Mouse (Mus musculus) limb, embryonic 13.5 days (tissue): ENCODE measurements around the gene Flrt1. TPM values are rescaled to one million over a fixed set of nuclear protein-coding genes. Genes with fewer than 3 reads are reported as not detected.
"Not testable (repeated sequence)": the region's sequence is repeated elsewhere in the genome, so short reads cannot be mapped to it uniquely, and the experiment has no call there.

ENCODE experiments used
- ATAC-seq: fragments of 200-750 bp; cut with Nextera tagmentation; 2 replicates; pipeline ENCODE4 v1.8.0; 2017; ENCODE audit warnings: low read depth, moderate number of reproducible peaks, moderate TSS enrichment; ENCODE audit not compliant: low FRiP score
- H3K27ac ChIP-seq: fragments of 300-500 bp; sonication (generic); 2 replicates; pipeline ENCODE4 v1.5.1; 2015; ENCODE audit warnings: inconsistent platforms, mild to moderate bottlenecking, moderate library complexity
- H3K27me3 ChIP-seq: fragments of 300-500 bp; sonication (generic); 2 replicates; pipeline ENCODE4 v1.6.1; 2015; ENCODE audit warnings: mild to moderate bottlenecking, inconsistent platforms
- H3K36me3 ChIP-seq: fragments of 300-500 bp; sonication (generic); 2 replicates; pipeline ENCODE4 v1.6.1; 2015; ENCODE audit warnings: inconsistent platforms, mild to moderate bottlenecking, moderate library complexity
- H3K4me1 ChIP-seq: fragments of 300-500 bp; sonication (generic); 2 replicates; pipeline ENCODE4 v1.6.1; 2015; ENCODE audit warnings: inconsistent platforms
- H3K4me2 ChIP-seq: fragments of 300-500 bp; sonication (generic); replicated peaks from 2 replicates; pipeline ENCODE4 v1.6.1; 2015; ENCODE audit warnings: inconsistent platforms, mild to moderate bottlenecking, moderate library complexity
- H3K4me3 ChIP-seq: fragments of 300-500 bp; sonication (generic); 2 replicates; pipeline ENCODE4 v1.5.1; 2015; ENCODE audit warnings: moderate library complexity, mild to moderate bottlenecking, inconsistent platforms
- H3K9ac ChIP-seq: fragments of 300-500 bp; sonication (generic); 2 replicates; pipeline ENCODE4 v1.6.1; 2015; ENCODE audit warnings: mild to moderate bottlenecking, inconsistent platforms
- H3K9me3 ChIP-seq: fragments of 300-500 bp; sonication (generic); 2 replicates; pipeline ENCODE4 v1.6.1; 2016; ENCODE audit warnings: inconsistent platforms
- WGBS: fragments of 180-500 bp; shearing (Covaris S2); methylation state at CpG from one replicate; pipeline ENCODE4 v1.1.7; 2015; 5-methylcytosine and 5-hydroxymethylcytosine counted together
- polyA plus RNA-seq: library from polyadenylated mRNA; unstranded; fragments of >200 nt; fragmentation: Nextera tagmentation; extraction: Ambion mirVana; gene quantifications from 2 replicates; pipeline ENCODE4 v1.2.1, GENCODE M21; 2015

Flrt1 gene
- polyA plus RNA-seq, 1 experiment from 2014 or later: 8.1 TPM

DNA sequence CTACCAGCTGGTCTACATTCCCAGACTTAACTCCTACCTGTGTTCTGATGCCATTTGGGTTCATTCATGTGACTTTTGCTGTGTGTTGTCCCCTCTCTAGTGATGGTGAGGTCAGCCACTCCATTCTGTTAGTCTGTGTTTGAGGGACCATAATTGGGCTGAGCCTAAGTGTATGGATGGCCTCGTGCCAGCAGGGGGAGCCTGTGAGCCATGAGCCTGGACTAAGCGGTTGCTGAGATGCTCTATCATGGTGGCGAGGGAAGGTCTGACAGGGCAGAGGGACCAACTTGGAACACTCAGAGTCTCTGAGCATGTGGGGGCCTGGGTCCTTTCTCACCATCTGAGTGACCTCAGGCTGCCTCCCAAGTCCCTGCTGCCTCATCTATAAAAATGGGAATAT, 41.0 kb downstream of the Flrt1 start:
- no peak overlapping the region for H3K27ac ChIP-seq
- WGBS: 2% methylated on average over 3 of the region's 3 CpGs
- H3K4me3 ChIP-seq: no peak overlapping the region
- no peak overlapping the region for H3K9ac ChIP-seq
- peaks cover 24% of the 10 kb centered on the region for H3K27me3 ChIP-seq
- no peaks in the 10 kb centered on the region for H3K9me3 ChIP-seq
- ATAC-seq: peak; percentile 26; the same call in 1 of the 2 replicates
- H3K4me2 ChIP-seq: no peak overlapping the region
- H3K4me1 ChIP-seq: peaks cover 39% of the 10 kb centered on the region
- no peaks in the 10 kb centered on the region for H3K36me3 ChIP-seq

DNA sequence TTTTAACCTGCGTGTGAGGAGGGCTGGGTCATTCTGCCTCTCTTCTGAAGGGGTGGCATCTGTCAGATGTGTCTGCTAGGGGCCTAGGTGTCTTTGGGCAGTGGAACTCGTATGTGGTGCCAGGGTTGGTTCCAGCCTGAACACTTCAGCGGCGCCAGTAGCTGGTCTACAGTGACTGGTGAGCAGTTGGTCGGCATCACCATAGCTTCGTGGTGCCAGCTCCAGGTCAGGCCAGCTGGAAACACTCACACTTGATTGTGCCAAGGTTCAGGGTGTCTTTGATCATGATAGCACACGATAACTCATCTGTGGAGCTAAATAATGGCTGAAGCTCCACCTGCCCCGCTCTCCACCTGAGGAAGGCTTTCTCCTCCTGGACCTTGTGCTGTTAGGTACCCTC, 42.6 kb downstream of the Flrt1 start:
- Histone ChIP-seq H3K9ac (no peak overlapping the region), H3K4me3 (no peak overlapping the region), H3K27me3 (peaks cover 22% of the 10 kb centered on the region), H3K4me1 (peaks cover 30% of the 10 kb centered on the region), H3K9me3 (no peaks in the 10 kb centered on the region), H3K4me2 (no peak overlapping the region), H3K36me3 (no peaks in the 10 kb centered on the region), H3K27ac (no peak overlapping the region)
- WGBS: 89% methylated on average over 8 of the region's 8 CpGs
- no peak for ATAC-seq

GRCm38 (mm10) chr19:7062110-7062509, 43.4 kb downstream of the Flrt1 start:
- ATAC-seq: no peak
- Histone ChIP-seq H3K27me3 (peaks cover 17% of the 10 kb centered on the region), H3K4me2 (no peak overlapping the region), H3K27ac (no peak overlapping the region), H3K36me3 (no peaks in the 10 kb centered on the region), H3K9ac (no peak overlapping the region), H3K4me3 (no peak overlapping the region), H3K4me1 (peaks cover 30% of the 10 kb centered on the region), H3K9me3 (no peaks in the 10 kb centered on the region)
- 88% methylated on average over 5 of the region's 5 CpGs for WGBS

- H3K9me3 ChIP-seq: no peaks in the 10 kb centered on the region
- H3K27me3 ChIP-seq: peaks cover 23% of the 10 kb centered on the region
- peak overlapping the region; percentile 48; the same call in 1 of the 2 replicates for H3K9ac ChIP-seq
- WGBS: 63% methylated on average over 6 of the region's 6 CpGs
- no peak for ATAC-seq
- H3K4me3 ChIP-seq: no peak overlapping the region
- H3K4me2 ChIP-seq: peak overlapping the region; percentile 100
- H3K36me3 ChIP-seq: no peaks in the 10 kb centered on the region
- no peak overlapping the region for H3K27ac ChIP-seq
- H3K4me1 ChIP-seq: peaks cover 26% of the 10 kb centered on the region
These were observed 47.0 kb downstream of the Flrt1 start for GRCm38 (mm10) chr19:7058541-7058940.

GRCm38 (mm10) chr19:7057722-7058207, 47.8 kb downstream of the Flrt1 start:
- H3K4me2 ChIP-seq: peak overlapping the region; percentile 100
- H3K4me1 ChIP-seq: peaks cover 26% of the 10 kb centered on the region
- H3K9ac ChIP-seq: peak overlapping the region; percentile 48; the same call in 1 of the 2 replicates
- no peak overlapping the region for H3K27ac ChIP-seq
- peak overlapping the region; percentile 72 for H3K4me3 ChIP-seq
- 0% methylated on average over 15 of the region's 15 CpGs for whole genome bisulfite sequencing
- peaks cover 23% of the 10 kb centered on the region for H3K27me3 ChIP-seq
- H3K9me3 ChIP-seq: no peaks in the 10 kb centered on the region
- peak; percentile 76 for ATAC-seq
- no peaks in the 10 kb centered on the region for H3K36me3 ChIP-seq

DNA sequence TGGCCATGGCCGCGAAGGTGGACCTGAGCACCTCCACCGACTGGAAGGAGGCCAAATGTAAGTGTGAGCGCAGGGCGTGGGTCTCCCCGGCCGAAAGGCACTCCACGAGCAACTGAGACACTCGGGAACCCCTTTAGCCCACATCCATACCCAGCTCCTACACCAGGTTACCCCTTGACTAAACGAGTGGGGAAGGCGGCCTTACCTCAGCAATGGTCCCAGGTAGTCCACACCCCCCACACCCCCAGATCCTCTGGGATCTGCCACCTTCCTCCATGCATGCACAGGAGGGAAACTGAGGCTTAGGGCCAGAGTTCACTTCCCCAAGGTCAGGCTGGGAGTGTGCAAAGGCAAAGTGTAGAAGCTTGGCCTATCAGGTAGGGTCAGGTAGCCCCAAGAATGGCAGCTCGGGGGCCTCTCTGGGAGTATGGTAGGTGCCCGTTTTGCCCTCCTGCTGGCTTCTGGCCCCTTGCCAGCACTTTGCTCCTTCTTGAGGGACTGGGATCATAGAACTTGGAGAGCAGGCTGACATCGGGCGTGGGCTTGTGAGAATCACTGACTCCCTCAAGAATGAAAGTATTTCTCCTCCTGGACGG, 48.3 kb downstream of the Flrt1 start:
- H3K27me3 ChIP-seq: peaks cover 23% of the 10 kb centered on the region
- no peaks in the 10 kb centered on the region for H3K9me3 ChIP-seq
- H3K36me3 ChIP-seq: no peaks in the 10 kb centered on the region
- peaks cover 26% of the 10 kb centered on the region for H3K4me1 ChIP-seq
- peak overlapping the region; percentile 100 for H3K4me2 ChIP-seq
- H3K27ac ChIP-seq: peak overlapping the region; percentile 48; the same call in 1 of the 2 replicates
- peak overlapping the region; percentile 75 for H3K9ac ChIP-seq
- peak overlapping the region; percentile 72 for H3K4me3 ChIP-seq
- 1% methylated on average over 16 of the region's 16 CpGs for WGBS
- ATAC-seq: peak; percentile 20

- Histone ChIP-seq H3K4me2 (peak within 1 kb of the TSS; percentile 100), H3K9ac (peak within 1 kb of the TSS; percentile 75), H3K4me1 (peaks cover 26% of the 10 kb centered on the region), H3K27me3 (peaks cover 23% of the 10 kb centered on the region), H3K27ac (peak within 1 kb of the TSS; percentile 48; the same call in 1 of the 2 replicates), H3K36me3 (no peaks in the 10 kb centered on the region), H3K9me3 (no peaks in the 10 kb centered on the region), H3K4me3 (peak within 1 kb of the TSS; percentile 72)
- WGBS: 1% methylated on average over 72 of the region's 72 CpGs
- peak; percentile 78 for ATAC-seq
These were observed 49.1 kb downstream of the Flrt1 start, which contains the start of gene Macrod1 for GRCm38 (mm10) chr19:7056248-7057087. TSS of gene Macrod1 (plus strand) at chr19:7056810.

GRCm38 (mm10) chr19:7055173-7055572, 50.4 kb downstream of the Flrt1 start:
- Histone ChIP-seq H3K4me1 (peaks cover 26% of the 10 kb centered on the region), H3K9ac (no peak overlapping the region), H3K9me3 (no peaks in the 10 kb centered on the region), H3K27ac (no peak overlapping the region), H3K27me3 (peaks cover 23% of the 10 kb centered on the region), H3K4me3 (no peak overlapping the region), H3K4me2 (no peak overlapping the region), H3K36me3 (no peaks in the 10 kb centered on the region)
- 33% methylated on average over 3 of the region's 3 CpGs for WGBS
- ATAC-seq: no peak

- no peak overlapping the region for H3K4me2 ChIP-seq
- peaks cover 26% of the 10 kb centered on the region for H3K4me1 ChIP-seq
- 0 out of 2 replicates have a peak overlapping the region, but pooled peaks have one; percentile 8 for H3K9ac ChIP-seq
- H3K27me3 ChIP-seq: peaks cover 21% of the 10 kb centered on the region
- ATAC-seq: no peak
- H3K9me3 ChIP-seq: no peaks in the 10 kb centered on the region
- WGBS: 57% methylated on average over 10 of the region's 10 CpGs
- H3K4me3 ChIP-seq: no peak overlapping the region
- no peak overlapping the region for H3K27ac ChIP-seq
- no peaks in the 10 kb centered on the region for H3K36me3 ChIP-seq
These were observed 50.8 kb downstream of the Flrt1 start for GRCm38 (mm10) chr19:7054772-7055171.

DNA sequence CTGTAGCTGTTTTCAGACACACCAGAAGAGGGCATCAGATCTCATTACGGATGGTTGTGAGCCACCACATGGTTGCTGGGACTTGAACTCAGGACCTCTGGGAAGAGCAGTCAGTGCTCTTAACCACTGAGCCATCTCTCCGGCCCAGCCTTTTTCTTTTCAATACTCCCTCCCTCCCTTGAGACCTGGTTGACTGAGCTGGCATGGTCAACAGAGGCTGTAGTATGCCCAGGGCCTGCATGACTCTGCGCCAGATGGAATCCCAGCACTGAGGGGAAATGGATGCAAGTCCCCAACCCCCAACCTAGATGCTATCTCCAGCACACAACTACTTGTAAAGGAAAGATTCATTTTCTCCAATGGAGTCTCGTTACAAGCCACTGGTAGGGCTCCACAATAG, 52.1 kb downstream of the Flrt1 start:
- H3K4me3 ChIP-seq, ATAC-seq, H3K4me2 ChIP-seq, H3K27ac ChIP-seq, H3K36me3 ChIP-seq, H3K9me3 ChIP-seq, H3K9ac ChIP-seq: not testable (repeated sequence)
- WGBS: 82% methylated on average over 4 of the region's 4 CpGs
- Histone ChIP-seq H3K4me1 (peaks cover 24% of the 10 kb centered on the region), H3K27me3 (peaks cover 14% of the 10 kb centered on the region)

DNA sequence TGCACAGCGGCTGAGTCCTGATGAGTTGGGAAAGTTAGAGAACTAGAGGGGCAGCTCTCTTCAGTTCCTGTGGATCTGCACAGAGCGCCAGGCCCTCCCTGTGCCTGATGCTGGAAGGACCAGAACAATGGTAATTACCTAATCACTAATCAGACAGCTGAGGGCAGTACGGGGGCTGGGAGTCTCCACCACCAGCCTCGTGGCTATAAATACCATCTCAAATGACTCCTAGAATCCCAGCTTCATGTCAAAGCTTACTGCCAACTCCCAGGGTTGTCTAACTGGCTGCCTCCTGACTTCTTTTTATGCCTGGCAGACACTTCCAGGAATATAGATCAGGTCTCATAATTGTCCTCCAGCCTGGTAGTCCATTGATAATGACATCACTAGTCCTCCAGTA, 60.8 kb downstream of the Flrt1 start:
- H3K4me1 ChIP-seq: peaks cover 5% of the 10 kb centered on the region; the same call in 1 of the 2 replicates
- no peak overlapping the region for H3K4me3 ChIP-seq
- no peaks in the 10 kb centered on the region for H3K27me3 ChIP-seq
- H3K36me3 ChIP-seq: no peaks in the 10 kb centered on the region
- H3K4me2 ChIP-seq: no peak overlapping the region
- WGBS: 25% methylated on average over 4 of the region's 4 CpGs
- ATAC-seq: no peak
- H3K27ac ChIP-seq: no peak overlapping the region
- no peak overlapping the region for H3K9ac ChIP-seq
- no peaks in the 10 kb centered on the region for H3K9me3 ChIP-seq

- H3K9me3 ChIP-seq: no peaks in the 10 kb centered on the region
- peaks cover 5% of the 10 kb centered on the region; the same call in 1 of the 2 replicates for H3K4me1 ChIP-seq
- no peaks in the 10 kb centered on the region for H3K36me3 ChIP-seq
- no peak overlapping the region for H3K9ac ChIP-seq
- ATAC-seq: no peak
- no peak overlapping the region for H3K4me2 ChIP-seq
- 52% methylated on average over 4 of the region's 4 CpGs for WGBS
- no peak overlapping the region for H3K27ac ChIP-seq
- no peaks in the 10 kb centered on the region for H3K27me3 ChIP-seq
- H3K4me3 ChIP-seq: no peak overlapping the region
These were observed 61.2 kb downstream of the Flrt1 start for GRCm38 (mm10) chr19:7044279-7044678.
